Mouse (Mus musculus): ENCODE measurements around the gene Znhit1.

GRCm38 (mm10) chr5:136965210-136965609, 22.6 kb downstream of the Znhit1 start:
- no peak for TF ChIP-seq EP300 (IDR thresholded peaks at IDR 0.05; ENCODE audit: insufficient read depth, low read depth, low read length)
- TF ChIP-seq CTCF (IDR thresholded peaks at IDR 0.05) = no peak

All from heart, adult 2 months (tissue).